Mouse (Mus musculus): ENCODE measurements at regions not wholly inside any gene's neighbourhood (a gene's known extent, or its start where the extent isn't known, plus 50 kb on each side); places are given as distances from the start of the nearest gene placed in this dataset.
A peak's percentile ranks its signal among the peaks of the same experiment; 100 is the strongest.

- DNase-seq (ENCODE audit: low read depth, low spot score) = no peak
Measured at GRCm38 (mm10) chr8:10906353-10906752, 101.9 kb downstream of the Irs2 start.

- DNase-seq (ENCODE audit: low read depth, low spot score) = no peak
Measured at GRCm38 (mm10) chr8:10905761-10906160, 102.5 kb downstream of the Irs2 start.

GRCm38 (mm10) chr8:10903957-10904356 is 104.3 kb downstream of the Irs2 start:
- no peak for DNase-seq (ENCODE audit: low read depth, low spot score)

GRCm38 (mm10) chr8:10901954-10902353 is 106.3 kb downstream of the Irs2 start:
- no peak for DNase-seq (ENCODE audit: low read depth, low spot score)

- peak; percentile 76 for DNase-seq (ENCODE audit: low read depth, low spot score)
Measured at GRCm38 (mm10) chr8:10901014-10901413, 107.2 kb downstream of the Irs2 start.

GRCm38 (mm10) chr8:10899581-10900155 is 108.6 kb downstream of the Irs2 start:
- no peak for DNase-seq (ENCODE audit: low read depth, low spot score)

GRCm38 (mm10) chr8:10898562-10899527 is 109.4 kb downstream of the Irs2 start:
- no peak for DNase-seq (ENCODE audit: low read depth, low spot score)

- DNase-seq (ENCODE audit: low read depth, low spot score) = no peak
Measured at GRCm38 (mm10) chr8:10897573-10897972, 110.7 kb downstream of the Irs2 start.

GRCm38 (mm10) chr8:10895178-10895577 is 113.1 kb downstream of the Irs2 start:
- no peak for DNase-seq (ENCODE audit: low read depth, low spot score)

- DNase-seq (ENCODE audit: low read depth, low spot score) = no peak
Measured at GRCm38 (mm10) chr8:10894306-10894705, 114.0 kb downstream of the Irs2 start.

- no peak for DNase-seq (ENCODE audit: low read depth, low spot score)
Measured at GRCm38 (mm10) chr8:10893709-10894108, 114.5 kb downstream of the Irs2 start.

- DNase-seq (ENCODE audit: low read depth, low spot score) = no peak
Measured at GRCm38 (mm10) chr8:10891906-10892305, 116.4 kb downstream of the Irs2 start.

- no peak for DNase-seq (ENCODE audit: low read depth, low spot score)
Measured at GRCm38 (mm10) chr8:10891440-10891839, 116.8 kb downstream of the Irs2 start.

GRCm38 (mm10) chr8:10885452-10885851 is 122.8 kb downstream of the Irs2 start:
- no peak for DNase-seq (ENCODE audit: low read depth, low spot score)

GRCm38 (mm10) chr8:10883418-10883817 is 124.8 kb downstream of the Irs2 start:
- no peak for DNase-seq (ENCODE audit: low read depth, low spot score)

- DNase-seq (ENCODE audit: low read depth, low spot score) = no peak
Measured at GRCm38 (mm10) chr8:10882381-10882780, 125.9 kb downstream of the Irs2 start.

GRCm38 (mm10) chr8:10879883-10880282 is 128.4 kb downstream of the Irs2 start:
- no peak for DNase-seq (ENCODE audit: low read depth, low spot score)

GRCm38 (mm10) chr8:10879049-10879847 is 129.0 kb downstream of the Irs2 start:
- no peak for DNase-seq (ENCODE audit: low read depth, low spot score)

- no peak for DNase-seq (ENCODE audit: low read depth, low spot score)
Measured at GRCm38 (mm10) chr8:10878371-10878770, 129.9 kb downstream of the Irs2 start.

GRCm38 (mm10) chr8:10875170-10875569 is 133.1 kb downstream of the Irs2 start:
- DNase-seq (ENCODE audit: low read depth, low spot score) = no peak

GRCm38 (mm10) chr8:10871451-10871850 is 136.8 kb downstream of the Irs2 start:
- no peak for DNase-seq (ENCODE audit: low read depth, low spot score)

- no peak for DNase-seq (ENCODE audit: low read depth, low spot score)
Measured at GRCm38 (mm10) chr8:10870423-10871055, 137.7 kb downstream of the Irs2 start.
